Mouse (Mus musculus) embryonic stem cell, embryonic (primary cell): Measurements from ENCODE around the gene Sp8.

Source experiments
- CTCF ChIA-PET, 4 experiments: fragments of 300-600 bp in 2 of 4; fragments of 350-600 bp in 2 of 4; sonication (Branson Sonifier 250); formaldehyde crosslinking; loops; one replicate each; lab custom pipeline; 2022; ENCODE audit warnings: inconsistent platforms in 2 of 4; lab: Charles Lee
- POLR2A ChIA-PET, 4 experiments: fragments of 300-600 bp in 2 of 4; fragments of 350-600 bp in 2 of 4; sonication (Branson Sonifier 250); formaldehyde crosslinking; loops; one replicate each; lab custom pipeline; 2022; ENCODE audit warnings: antibody characterized with exemption in 4 of 4, inconsistent platforms in 1 of 4; lab: Charles Lee

Sp8 gene

GRCm38 (mm10) chr12:118846649-118847321 is 656 bp downstream of the Sp8 start:
- CTCF ChIA-PET: interaction anchor here in 2 of 4 experiments (0.7 to 1.8 kb wide), 2 partner anchors 10 kb away, joined by 9 to 10 read pairs; no protein-coding TSS in a partner anchor
- POLR2A ChIA-PET: interaction anchor here (0.5 to 3.7 kb wide), 12 partner anchors 10 to 1400 kb away, joined by 3 to 20 read pairs (median 4); partner anchors contain the start of gene Sp4 (in 1 of the 4)

GRCm38 (mm10) chr12:118847381-118847780 is 1.3 kb downstream of the Sp8 start:
- CTCF ChIA-PET: interaction anchor here in 1 of 4 experiments (1.8 kb wide), 1 partner anchor 10 kb away, joined by 10 read pairs; no protein-coding TSS in a partner anchor
- POLR2A ChIA-PET: interaction anchor here (0.5 to 3.7 kb wide), 12 partner anchors 10 to 1401 kb away, joined by 3 to 20 read pairs (median 4); partner anchors contain the start of gene Sp4 (in 1 of the 4)

GRCm38 (mm10) chr12:118847861-118848495 is 1.8 kb downstream of the Sp8 start:
- POLR2A ChIA-PET: interaction anchor here in 3 of 4 experiments (0.6 to 3.7 kb wide), 8 partner anchors 11 to 810 kb away, joined by 3 to 20 read pairs (median 4); partner anchors contain the start of gene Sp4 (in 1 of the 3)
- CTCF ChIA-PET: no interaction called here

DNA sequence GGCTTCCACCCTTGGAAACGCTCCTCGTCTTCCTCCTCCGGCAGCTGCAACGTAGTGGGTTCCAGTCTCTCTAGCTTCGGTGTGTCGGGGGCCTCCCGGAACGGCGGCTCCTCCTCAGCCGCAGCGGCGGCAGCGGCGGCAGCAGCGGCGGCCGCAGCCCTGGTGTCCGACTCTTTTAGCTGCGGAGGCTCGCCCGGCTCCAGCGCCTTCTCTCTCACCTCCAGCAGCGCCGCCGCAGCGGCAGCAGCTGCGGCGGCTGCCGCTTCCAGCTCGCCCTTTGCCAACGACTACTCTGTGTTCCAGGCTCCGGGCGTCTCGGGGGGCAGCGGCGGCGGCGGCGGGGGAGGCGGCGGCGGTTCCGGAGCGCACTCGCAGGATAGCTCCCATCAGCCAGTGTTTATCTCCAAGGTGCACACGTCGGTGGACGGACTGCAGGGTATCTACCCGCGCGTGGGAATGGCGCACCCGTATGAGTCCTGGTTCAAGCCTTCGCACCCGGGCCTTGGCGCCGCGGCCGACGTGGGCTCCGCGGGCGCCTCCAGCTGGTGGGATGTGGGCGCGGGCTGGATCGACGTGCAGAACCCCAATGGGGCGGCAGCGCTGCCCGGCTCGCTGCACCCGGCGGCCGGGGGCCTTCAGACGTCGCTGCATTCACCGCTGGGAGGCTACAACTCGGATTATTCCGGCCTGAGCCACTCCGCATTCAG is 2.5 kb downstream of the Sp8 start:
- POLR2A ChIA-PET: interaction anchor here in 2 of 4 experiments (0.6 to 3.7 kb wide), 5 partner anchors 12 to 811 kb away, joined by 3 to 20 read pairs (median 7); partner anchors contain the start of gene Sp4 (in 1 of the 2)
- CTCF ChIA-PET: interaction anchor here in 3 of 4 experiments (0.6 to 0.8 kb wide), 3 partner anchors 69 to 755 kb away, joined by 3 read pairs; no protein-coding TSS in a partner anchor

GRCm38 (mm10) chr12:118849203-118849861 is 3.2 kb downstream of the Sp8 start:
- CTCF ChIA-PET: interaction anchor here in 3 of 4 experiments (0.6 to 0.9 kb wide), 4 partner anchors 13 to 755 kb away, joined by 3 read pairs; no protein-coding TSS in a partner anchor
- POLR2A ChIA-PET: interaction anchor here in 3 of 4 experiments (0.6 to 3.7 kb wide), 5 partner anchors 12 to 548 kb away, joined by 4 to 20 read pairs (median 9); partner anchors contain the start of gene Sp4 (in 1 of the 3)

DNA sequence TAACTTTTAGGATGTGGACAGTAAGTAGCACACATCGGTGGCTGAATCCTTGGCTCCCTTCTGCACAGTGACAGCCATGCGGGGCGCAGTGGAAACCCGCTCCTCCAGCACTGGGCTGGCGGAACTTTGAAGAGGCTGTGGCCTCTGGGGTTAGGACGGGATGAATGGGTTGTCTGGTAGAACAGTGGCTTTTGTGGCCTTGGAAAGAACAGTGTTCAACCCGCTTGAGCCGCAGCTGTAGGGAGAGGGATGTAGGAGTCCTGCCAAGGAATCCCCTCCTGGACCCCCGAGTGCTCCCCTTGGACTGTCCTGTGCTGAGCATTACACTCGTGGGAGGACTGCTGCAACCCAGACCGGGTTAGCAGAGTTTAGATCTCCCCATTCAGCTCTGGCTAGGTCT is 3.9 kb downstream of the Sp8 start:
- POLR2A ChIA-PET: interaction anchor here (0.6 to 3.1 kb wide), 5 partner anchors 13 to 548 kb away, joined by 4 to 9 read pairs (median 6); partner anchors contain the start of gene Sp4 (in 1 of the 4)
- CTCF ChIA-PET: interaction anchor here in 1 of 4 experiments (0.9 kb wide), 1 partner anchor 13 kb away, joined by 3 read pairs; no protein-coding TSS in a partner anchor

DNA sequence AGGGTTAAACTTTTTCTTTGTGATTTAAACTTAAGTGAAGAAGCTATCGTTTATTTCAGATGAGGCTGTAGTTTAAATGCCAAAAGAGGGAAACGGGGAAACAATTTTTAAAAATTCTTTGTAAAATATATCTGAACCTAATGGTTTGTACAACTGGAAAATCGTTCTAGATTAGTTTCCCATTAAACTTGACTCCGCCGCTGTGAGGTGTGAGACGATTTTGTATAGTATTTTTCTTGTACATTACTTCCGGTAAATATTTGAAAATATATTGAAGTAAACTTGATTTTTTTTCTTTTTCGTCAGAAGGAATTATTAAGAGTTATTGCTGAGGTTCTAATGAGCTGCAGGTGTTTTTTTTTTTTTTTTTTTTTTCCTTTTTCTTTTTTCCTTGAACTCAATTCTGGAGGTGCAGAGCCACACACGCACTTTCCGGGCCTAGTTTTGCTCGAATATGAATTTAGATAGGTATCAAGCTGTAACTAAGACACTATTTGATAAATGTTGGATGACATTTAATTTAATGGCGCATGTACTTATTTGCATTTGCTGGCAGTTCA is 4.8 kb downstream of the Sp8 start:
- POLR2A ChIA-PET: interaction anchor here in 2 of 4 experiments (1.5 to 3.1 kb wide), 3 partner anchors 14 to 549 kb away, joined by 4 to 9 read pairs (median 7); partner anchors contain the start of gene Sp4 (in 1 of the 2)

DNA sequence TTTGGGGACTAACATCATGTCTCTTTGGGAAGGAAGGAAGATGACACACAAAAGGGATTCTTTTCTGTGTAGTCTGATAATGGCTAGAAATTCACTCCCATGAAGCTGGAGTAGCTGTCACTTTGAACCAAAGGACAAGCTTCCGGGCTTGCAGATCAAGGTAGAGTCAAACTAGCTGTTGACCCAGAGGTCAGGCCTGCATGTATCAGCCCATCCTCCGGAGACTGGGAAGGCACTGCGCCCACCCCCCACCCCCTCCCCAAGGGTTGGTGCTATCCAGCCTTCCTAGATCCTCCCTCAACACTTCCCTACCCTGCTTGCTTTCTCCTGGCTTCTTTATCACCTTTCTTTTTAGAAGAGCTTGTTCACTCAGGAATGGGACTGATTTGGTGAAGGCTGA is 7.2 kb downstream of the Sp8 start:
- POLR2A ChIA-PET: interaction anchor here in 1 of 4 experiments (0.6 to 1.2 kb wide), 3 partner anchors 17 to 1339 kb away, joined by 3 to 4 read pairs (median 3); no protein-coding TSS in a partner anchor
- CTCF ChIA-PET: interaction anchor here in 3 of 4 experiments (0.7 to 2.7 kb wide), 4 partner anchors 376 to 1033 kb away, joined by 3 to 6 read pairs (median 3); no protein-coding TSS in a partner anchor

More for the DNA sequence above, 4.8 kb downstream of the Sp8 start:
- CTCF ChIA-PET: no interaction called here

DNA sequence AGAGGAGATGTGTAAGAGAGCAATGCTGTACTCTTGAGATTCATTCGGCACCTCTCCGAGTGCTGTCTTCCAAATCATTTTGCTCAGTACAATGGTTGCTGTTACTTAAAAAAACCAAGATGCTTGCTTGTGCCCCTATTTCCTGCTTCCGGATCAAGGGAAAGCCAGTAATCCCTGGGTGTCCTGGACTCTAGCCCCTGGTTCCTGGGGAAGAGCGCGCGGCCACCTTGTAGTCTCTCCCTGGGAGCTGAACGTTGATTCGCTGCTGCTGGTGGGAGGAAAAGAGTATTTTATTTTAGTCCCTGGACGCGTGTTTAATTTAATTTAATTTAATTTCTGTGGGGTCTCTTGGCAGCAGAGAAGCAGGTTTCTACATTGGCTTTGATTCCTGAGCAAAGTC is 8.3 kb downstream of the Sp8 start:
- POLR2A ChIA-PET: interaction anchor here in 1 of 4 experiments (0.6 to 1.2 kb wide), 4 partner anchors 18 to 1033 kb away, joined by 3 to 4 read pairs (median 4); no protein-coding TSS in a partner anchor
- CTCF ChIA-PET: interaction anchor here (0.6 to 2.7 kb wide), 7 partner anchors 18 to 1034 kb away, joined by 3 to 6 read pairs (median 3); no protein-coding TSS in a partner anchor

- POLR2A ChIA-PET: interaction anchor here in 1 of 4 experiments (1.2 kb wide), 1 partner anchor 18 kb away, joined by 4 read pairs; no protein-coding TSS in a partner anchor
- CTCF ChIA-PET: interaction anchor here in 3 of 4 experiments (0.7 to 2.7 kb wide), 7 partner anchors 18 to 1035 kb away, joined by 3 to 6 read pairs (median 3); no protein-coding TSS in a partner anchor
Observed at GRCm38 (mm10) chr12:118854831-118855453, 8.8 kb downstream of the Sp8 start.

DNA sequence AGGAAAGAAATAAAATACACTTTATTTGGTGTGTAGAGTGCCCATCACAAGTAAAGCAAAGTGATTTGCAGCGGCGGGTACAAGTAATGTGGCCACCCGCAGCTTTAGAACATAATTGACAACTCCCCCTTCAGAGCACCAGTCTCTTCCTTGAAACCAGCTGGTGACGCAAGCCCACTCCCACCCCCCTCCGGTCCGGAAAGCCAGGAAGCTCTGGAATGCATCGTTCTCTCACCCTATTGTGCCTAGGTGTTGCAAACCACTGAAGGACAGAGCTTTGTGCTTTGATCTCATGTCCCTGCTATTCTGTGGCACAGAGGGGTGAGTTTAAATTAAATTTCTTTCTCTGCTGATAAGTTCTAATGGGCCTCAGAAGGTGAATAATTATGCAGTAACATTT is 10.0 kb downstream of the Sp8 start:
- POLR2A ChIA-PET: interaction anchor here in 1 of 4 experiments (0.5 kb wide), 1 partner anchor 564 kb away, joined by 3 read pairs; no protein-coding TSS in a partner anchor
- CTCF ChIA-PET: interaction anchor here in 3 of 4 experiments (0.6 to 1.4 kb wide), 7 partner anchors 10 to 1036 kb away, joined by 3 to 9 read pairs (median 4); no protein-coding TSS in a partner anchor

DNA sequence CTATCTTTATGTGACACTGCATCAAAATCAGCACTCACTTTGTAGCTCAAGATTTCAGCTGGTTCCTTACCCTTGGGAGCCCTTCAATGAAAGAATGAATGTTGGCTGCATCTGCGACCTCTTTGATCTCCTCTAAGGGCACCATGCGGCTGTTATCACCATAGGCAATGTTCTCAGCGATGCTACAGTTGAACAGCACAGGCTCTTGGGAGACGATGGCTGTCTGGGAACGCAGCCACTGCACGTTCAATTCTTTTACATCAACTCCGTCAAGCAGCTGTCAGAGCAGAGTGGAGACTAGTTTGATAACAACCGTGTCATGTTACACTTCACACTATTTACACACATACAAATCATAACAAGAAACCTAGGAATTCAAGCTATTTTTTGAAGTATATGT is 26.5 kb downstream of the Sp8 start:
- CTCF ChIA-PET: no interaction called here
- POLR2A ChIA-PET: no interaction called here

DNA sequence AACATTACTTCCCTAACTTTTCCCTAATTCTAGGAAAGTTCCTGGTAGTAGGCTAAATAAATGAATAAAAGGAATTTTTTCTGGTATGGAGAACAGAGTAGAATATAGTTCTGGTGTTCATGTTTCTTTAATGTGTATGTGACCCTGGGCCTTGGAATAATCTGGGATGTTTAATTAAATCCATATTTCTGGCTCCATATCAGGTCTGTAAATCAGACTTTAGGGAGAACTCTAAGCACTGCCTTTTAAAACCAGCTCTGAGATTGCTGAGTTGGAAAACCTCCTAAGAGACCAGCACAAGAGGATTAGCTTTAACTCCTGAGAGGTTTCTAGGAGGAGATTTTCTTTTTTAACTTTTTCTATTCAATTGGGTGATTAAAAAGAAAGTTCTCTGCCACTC is 36.7 kb downstream of the Sp8 start:
- POLR2A ChIA-PET: no interaction called here
- CTCF ChIA-PET: no interaction called here

- ChIA-PET POLR2A (no interaction called here), CTCF (no interaction called here)
Observed at GRCm38 (mm10) chr12:118887964-118888363, 41.8 kb downstream of the Sp8 start.
